Mouse (Mus musculus) left cerebral cortex, postnatal 14 days (tissue): ENCODE measurements around the gene Zfp296. TPM values are rescaled to one million over a fixed set of nuclear protein-coding genes. Genes with fewer than 3 reads are reported as not detected.
A peak's percentile ranks its signal among the peaks of the same experiment; 100 is the strongest.

Experiments
- DNase-seq, 2 experiments: peaks; one replicate each; pipeline ENCODE4 v3.0.0; 2021 to 2022; ENCODE audit warnings: low spot score in 2 of 2, mixed read lengths in 1 of 2
- intact Hi-C: fragments of 180-260 bp; cut with DNase I; formaldehyde crosslinking; loops from one replicate; pipeline ENCODE4 v1.15.1; 2025
- long read RNA-seq, 2 experiments: library from polyadenylated mRNA; stranded (forward); transcript quantifications; one replicate each; pipeline ENCODE4 v2.0.0; 2021
- total RNA-seq, 2 experiments: library from RNA; stranded (reverse); gene quantifications; 2 replicates each; pipeline ENCODE4 v1.2.3; 2021

Zfp296 gene
- under 1 TPM; 0.51 to 0.68 TPM for total RNA-seq
- long read RNA-seq, experiment 1 = 0 reads
- long read RNA-seq, experiment 2, partial matches to known transcripts = 0 of 1 reads
- long read RNA-seq, experiment 2, other reads (novel, unspliced or antisense) = 0 of 1 reads

- DNase-seq = no peak
- intact Hi-C loops = loop anchor here (10.0 kb wide), 1 partner anchor 172 kb away; the partner anchor contains the start of genes Ckm and Klc3
Measured at GRCm38 (mm10) chr7:19577141-19577852, at the start of gene Zfp296, which contains the start of gene Gemin7. Zfp296 (plus strand) TSS chr7:19577287. Gemin7 (minus strand) TSS chr7:19577595.

- intact Hi-C loops = no loop called here
- DNase-seq = no peak
Measured at GRCm38 (mm10) chr7:19531077-19531476, 46.0 kb upstream of the Zfp296 start.

GRCm38 (mm10) chr7:19532240-19532639 is 44.8 kb upstream of the Zfp296 start:
- DNase-seq = no peak

GRCm38 (mm10) chr7:19534676-19535075 is 42.4 kb upstream of the Zfp296 start:
- no peak for DNase-seq
- intact Hi-C loops = no loop called here

More at GRCm38 (mm10) chr7:19532240-19532639, 44.8 kb upstream of the Zfp296 start:
- intact Hi-C loops = no loop called here

GRCm38 (mm10) chr7:19540771-19541566 is 36.1 kb upstream of the Zfp296 start:
- intact Hi-C loops = no loop called here
- DNase-seq = no peak

- intact Hi-C loops = no loop called here
- DNase-seq = no peak
Measured at GRCm38 (mm10) chr7:19541681-19542154, 35.4 kb upstream of the Zfp296 start.

- intact Hi-C loops = no loop called here
- DNase-seq = peak in 1 of 2 experiments; percentile 48
Measured at GRCm38 (mm10) chr7:19542155-19542691, 34.9 kb upstream of the Zfp296 start.

- intact Hi-C loops = no loop called here
- no peak for DNase-seq
Measured at GRCm38 (mm10) chr7:19543584-19543983, 33.5 kb upstream of the Zfp296 start.

GRCm38 (mm10) chr7:19546007-19546406 is 31.1 kb upstream of the Zfp296 start:
- no peak for DNase-seq
- intact Hi-C loops = no loop called here

- DNase-seq = no peak
- intact Hi-C loops = no loop called here
Measured at GRCm38 (mm10) chr7:19547344-19547969, 29.6 kb upstream of the Zfp296 start.

- intact Hi-C loops = no loop called here
- no peak for DNase-seq
Measured at GRCm38 (mm10) chr7:19549394-19549793, 27.7 kb upstream of the Zfp296 start.

- intact Hi-C loops = no loop called here
- DNase-seq = no peak
Measured at GRCm38 (mm10) chr7:19551634-19552033, 25.5 kb upstream of the Zfp296 start.

GRCm38 (mm10) chr7:19552443-19552842 is 24.6 kb upstream of the Zfp296 start:
- intact Hi-C loops = no loop called here
- DNase-seq = no peak

GRCm38 (mm10) chr7:19554168-19554567 is 22.9 kb upstream of the Zfp296 start:
- intact Hi-C loops = no loop called here
- DNase-seq = peak; percentile 63 to 74

GRCm38 (mm10) chr7:19557086-19557485 is 20.0 kb upstream of the Zfp296 start:
- DNase-seq = no peak
- intact Hi-C loops = no loop called here

GRCm38 (mm10) chr7:19557982-19558900 is 18.8 kb upstream of the Zfp296 start:
- DNase-seq = no peak
- intact Hi-C loops = no loop called here

- intact Hi-C loops = no loop called here
- no peak for DNase-seq
Measured at GRCm38 (mm10) chr7:19558965-19559364, 18.1 kb upstream of the Zfp296 start.

GRCm38 (mm10) chr7:19560491-19561260 is 16.4 kb upstream of the Zfp296 start:
- DNase-seq = no peak
- intact Hi-C loops = loop anchor here (5.0 kb wide), 1 partner anchor 53 kb away; the partner anchor contains the start of genes Bloc1s3 and Trappc6a
